Mouse (Mus musculus) monocyte, adult 5-6 weeks (primary cell): ENCODE measurements at regions not wholly inside any gene's neighbourhood (a gene's known extent, or its start where the extent isn't known, plus 50 kb on each side); places are given as distances from the start of the nearest gene placed in this dataset.

Experiments used
- ATAC-seq: fragments of 153-309, 156-312 bp; replicated peaks from 2 replicates; pipeline ENCODE4 v1.8.0; 2017; ENCODE audit warnings: mild to moderate bottlenecking; ENCODE audit not compliant: low TSS enrichment, insufficient number of reproducible peaks, severe bottlenecking, poor library complexity, low FRiP score

DNA sequence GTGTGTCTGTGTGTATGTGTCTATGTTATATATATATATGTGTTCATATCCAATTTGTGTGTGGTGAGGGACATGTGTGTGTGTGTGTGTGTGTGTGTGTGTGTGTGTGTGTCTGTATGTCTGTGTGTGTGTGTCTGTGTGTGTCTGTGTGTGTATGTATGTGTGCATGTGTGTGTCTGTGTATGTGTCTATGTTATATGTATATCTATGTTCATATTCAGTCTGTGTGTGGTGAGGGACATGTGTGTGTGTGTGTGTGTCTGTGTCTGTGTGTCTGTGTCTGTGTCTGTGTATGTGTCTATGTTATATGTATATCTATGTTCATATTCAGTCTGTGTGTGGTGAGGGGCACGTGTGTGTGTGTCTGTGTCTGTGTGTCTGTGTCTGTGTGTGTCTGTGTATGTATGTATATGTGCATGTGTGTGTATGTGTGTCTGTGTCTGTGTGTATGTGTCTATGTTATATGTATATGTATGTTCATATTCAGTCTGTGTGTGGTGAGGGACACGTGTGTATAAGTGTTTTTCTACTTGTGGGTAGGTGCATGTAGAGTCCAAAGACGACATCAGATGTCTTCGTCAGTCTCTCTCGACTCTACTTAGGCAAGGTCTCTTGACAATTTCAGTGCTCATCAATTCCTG, 370.5 kb upstream of the Slc7a11 start:
- no peak for ATAC-seq

DNA sequence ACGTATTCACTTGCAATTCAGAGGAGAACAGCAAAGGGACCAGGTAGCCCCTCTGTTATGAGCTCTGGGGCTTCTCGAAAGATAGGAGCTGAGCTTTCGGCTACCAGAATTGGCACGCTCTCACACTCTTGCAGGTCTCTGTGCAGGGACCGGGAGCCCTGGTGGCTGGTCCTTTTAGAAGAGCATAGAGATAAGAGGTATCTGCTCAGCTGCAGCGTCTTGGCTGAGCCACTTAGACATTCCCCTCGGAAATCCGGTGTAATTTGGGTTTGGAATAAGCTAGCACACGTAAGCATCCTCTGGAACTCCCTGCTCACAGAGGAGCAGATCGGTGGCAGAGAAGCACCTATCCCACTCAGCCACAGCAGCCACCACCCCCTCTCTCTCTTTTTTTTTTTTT, 372.3 kb upstream of the Slc7a11 start:
- ATAC-seq = no peak

DNA sequence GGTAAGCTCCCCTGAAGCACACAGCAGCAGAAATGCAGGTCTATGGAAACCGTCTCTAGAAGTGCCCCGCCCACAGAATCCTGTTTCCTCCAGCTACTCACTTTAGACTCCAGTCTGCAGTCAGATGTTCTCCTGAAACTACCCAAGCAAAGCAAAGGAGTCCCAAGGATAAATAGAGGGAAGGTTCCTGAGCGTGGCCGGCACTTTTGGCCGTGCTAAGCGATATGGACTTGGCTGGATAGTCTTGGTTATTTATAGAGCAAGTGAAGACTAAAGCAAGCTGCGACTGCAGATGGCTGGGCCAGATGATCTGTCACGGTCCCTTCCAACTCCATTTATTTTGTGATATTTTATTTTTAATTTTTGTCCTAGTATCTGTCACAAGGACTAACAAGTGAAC, 373.1 kb upstream of the Slc7a11 start:
- ATAC-seq = no peak

DNA sequence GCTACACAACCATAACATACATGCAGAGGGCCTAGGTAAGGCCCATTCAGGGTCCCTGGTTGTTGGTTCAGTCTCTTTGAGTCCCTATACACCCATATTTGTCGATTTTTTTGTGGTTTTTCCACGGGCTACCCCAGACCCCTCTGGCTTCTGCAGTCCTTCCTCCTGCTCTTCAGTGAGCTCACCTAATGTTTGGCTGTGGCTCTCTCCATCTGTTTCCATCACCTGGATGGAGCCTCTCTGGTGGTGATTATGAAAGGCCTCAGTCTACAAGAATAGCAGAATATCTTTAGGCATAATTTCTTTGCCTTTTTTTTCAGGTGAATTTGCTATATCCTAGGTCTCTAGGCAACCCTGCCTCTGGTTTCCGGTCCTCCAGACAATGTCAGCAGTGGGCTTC, 373.9 kb upstream of the Slc7a11 start:
- no peak for ATAC-seq

DNA sequence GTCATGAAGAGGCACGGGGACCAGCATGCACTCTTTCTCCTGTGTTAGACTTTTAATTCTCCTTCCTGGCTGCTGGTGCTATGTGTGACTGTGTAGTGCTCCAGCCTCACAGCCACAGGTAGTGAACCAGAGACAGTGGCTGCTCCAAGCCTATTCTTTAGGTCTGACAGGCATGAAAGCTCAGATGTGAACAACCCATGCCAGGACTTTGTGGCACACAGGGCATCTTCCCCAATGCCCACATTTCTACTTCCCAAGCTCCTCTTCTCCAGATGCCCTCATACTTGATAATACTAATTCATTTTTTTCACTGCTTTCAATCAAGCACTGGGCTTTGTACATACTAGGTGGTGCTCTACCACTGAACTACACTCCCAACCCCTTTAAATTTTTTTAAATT, 377.4 kb upstream of the Slc7a11 start:
- no peak for ATAC-seq

DNA sequence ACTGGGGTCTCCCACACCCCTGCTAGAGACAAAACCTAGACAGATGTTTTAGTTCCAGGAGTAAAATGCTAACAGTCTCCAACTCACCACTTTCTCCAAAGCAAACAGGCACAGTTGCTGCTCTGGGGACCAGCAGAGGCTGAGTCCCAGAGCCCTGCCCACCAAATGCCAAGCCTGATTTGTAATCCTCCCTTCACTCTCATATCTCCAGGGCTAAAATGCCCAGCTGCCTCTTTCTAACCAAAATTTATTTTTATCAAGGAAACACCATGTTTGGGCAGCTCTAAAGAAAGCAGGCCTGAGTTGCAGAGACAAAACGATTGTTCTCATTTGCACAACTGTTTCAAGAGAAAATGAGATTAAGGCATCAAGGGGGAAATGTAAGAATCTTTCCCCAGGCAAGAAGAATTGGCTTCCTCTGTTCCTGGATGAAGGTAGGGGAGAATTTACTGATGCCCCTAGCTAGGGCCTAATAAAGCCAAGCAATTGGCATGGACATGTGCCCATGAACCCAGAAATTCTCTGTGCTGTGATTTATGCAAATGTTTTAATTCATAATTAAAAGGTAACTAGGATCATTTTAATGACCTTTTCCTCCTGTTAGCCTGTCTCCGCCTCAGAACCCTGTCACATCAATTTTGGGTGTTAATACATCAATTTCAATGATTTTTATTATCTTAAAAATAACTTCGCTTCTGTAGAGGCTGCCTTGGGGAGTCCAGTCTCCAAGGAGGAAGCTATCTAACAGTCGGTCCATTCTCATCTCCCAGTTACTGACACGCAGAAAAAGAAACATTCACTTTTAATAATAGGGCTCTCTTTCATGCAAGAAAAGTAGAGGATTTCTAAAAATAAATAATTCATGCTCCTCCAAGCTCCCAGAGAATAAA, 382.4 kb upstream of the Slc7a11 start:
- ATAC-seq = no peak

DNA sequence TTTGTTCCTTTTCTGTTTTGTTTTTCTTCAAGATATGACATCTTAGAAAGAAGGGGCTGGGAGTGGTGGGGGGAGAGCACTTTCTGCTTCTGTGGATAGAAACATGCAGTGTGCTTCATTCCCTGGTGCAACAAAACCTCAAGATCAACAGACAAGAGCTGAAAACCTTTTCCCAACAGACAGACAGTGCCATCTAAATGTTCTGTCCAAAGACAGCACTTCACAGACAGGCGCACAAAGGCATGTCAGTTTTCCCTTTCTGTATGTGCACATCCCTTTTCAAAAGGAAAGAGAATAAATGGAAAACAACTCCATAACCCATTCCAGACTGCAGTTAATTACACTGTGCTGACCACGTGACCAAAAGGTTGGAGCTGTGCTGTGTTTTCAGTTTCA, 383.0 kb upstream of the Slc7a11 start:
- ATAC-seq = no peak

DNA sequence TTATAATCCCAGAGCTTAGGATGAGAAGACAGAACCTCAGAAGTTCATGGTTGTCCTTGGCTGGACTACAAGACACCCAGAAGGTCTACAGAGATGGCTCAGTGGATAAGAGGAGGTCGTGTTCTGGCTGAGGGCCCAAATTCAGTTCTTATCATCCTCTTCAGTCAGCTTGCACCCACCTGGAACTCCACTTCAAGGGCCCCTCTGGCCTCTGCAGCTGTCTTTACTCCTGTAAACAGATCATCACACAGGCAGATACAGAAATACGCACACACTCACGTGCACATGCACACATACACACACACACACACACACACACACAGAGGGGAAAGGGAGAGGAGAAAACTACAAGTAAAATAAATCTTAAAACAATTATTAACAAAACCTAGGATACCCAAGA, 385.8 kb upstream of the Slc7a11 start:
- ATAC-seq = no peak

DNA sequence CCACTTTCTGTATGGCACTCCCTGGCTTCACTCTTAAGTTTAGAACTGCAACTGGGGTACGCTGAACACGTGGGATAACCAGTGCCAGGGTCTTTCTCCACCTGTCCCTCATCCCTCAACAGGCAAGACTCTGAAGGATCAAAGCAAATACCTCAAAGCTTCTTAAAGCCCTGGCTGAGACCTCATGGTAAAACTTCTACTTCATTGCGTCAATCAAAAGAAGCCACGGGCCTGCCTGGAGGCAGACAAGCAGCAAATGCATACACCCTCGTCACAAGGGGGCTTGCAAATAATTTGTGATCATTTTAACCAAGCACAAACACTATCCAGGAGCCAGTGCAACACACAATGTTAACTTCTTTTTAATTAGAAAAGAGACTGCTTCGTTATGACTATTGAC, 387.0 kb upstream of the Slc7a11 start:
- no peak for ATAC-seq

DNA sequence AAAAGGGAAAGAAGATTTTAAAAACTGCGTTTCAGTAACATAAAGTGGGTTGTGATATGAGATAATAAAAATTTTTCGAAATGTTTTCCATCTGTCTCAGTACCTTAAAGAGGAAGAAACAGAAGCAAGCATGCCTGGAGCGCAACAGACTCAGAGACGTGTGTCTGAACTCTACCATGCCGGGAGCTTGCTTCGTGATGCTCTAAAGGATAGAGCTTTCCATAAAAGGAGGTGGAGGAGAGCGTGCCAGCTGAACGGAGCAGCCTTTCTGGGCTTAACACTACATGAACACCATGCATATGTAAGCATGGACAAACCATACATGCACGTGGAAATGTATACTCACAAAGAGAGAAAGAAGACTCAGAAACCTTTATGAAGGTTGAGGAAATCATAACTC, 387.5 kb upstream of the Slc7a11 start:
- no peak for ATAC-seq

DNA sequence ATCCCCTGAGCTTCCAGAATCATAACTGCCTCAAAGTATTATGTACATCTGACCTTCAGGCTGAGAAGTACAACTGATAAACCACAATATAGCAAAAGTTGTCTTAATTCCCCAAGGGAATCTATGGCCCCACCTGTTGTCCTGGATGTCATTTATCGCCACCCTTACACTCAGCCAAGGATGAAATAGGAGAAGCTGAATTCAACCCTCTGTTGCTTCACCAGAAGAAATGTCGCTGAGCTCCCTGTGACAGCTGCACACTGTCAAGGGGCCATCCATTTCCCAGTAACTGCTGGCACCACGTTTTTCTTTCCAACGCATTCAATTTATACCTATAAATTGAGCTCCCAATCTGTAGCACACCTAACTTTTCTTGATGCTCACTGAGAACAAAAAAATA, 382.0 kb upstream of the Noct start:
- ATAC-seq = no peak

DNA sequence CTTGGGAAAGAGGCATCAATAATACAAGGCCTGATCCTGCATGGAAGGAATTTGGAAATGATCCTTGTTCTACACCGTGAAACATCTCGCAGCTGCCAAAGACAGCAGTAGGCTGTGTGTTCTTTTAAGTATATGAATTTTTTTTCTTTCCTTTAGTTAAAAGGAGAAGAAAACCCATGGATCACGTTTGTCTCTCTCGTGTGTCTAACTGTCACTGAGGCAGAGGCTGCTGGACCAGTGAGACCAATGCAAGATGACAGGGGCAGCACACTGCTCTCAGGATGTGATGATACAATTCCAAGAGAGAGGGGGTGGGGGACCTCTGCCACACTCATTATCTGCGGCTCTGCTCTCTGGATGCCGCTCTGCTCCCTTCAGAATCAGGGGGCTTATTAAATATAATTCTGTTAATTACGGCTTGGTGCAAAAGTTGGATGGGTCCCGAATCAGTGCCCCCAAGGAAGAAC, 379.4 kb upstream of the Noct start:
- ATAC-seq = no peak

DNA sequence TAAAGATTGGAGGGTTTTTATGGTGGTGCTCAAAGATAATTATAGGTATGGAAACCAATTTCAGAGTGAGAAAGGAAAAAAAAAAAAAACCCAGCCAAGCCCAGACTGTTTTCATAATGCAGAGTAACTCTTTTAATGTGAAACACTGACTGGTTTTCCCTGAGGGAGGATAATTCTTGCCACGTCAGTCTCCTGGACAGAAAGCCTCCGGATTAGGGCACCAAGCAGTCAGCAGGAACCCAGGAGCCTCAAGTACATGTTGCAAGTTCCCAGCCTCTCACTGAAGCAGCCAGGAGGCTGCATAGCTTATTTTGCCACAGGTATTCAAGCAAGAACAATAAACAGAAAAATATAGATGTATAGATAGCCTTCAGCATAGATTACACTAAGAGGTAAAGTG, 378.9 kb upstream of the Noct start:
- ATAC-seq = no peak

DNA sequence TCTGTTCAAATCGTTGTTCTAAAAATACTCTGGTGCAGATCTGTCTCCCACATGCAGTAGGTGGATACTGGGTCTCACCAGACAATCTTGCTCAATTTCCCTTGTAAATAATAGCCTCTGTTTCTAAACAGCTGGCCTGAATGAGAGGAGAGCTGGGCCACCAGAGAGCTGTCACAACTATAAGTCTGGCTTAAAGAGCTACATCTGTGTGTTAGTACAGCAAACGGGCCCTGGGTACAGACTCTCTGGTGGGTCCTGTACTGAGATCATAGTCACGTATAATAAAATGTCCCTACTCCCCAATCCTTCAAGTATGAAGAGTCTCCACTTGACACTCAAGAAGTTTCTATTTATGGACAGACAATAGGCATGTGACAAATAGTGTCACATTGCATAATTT, 375.7 kb upstream of the Noct start:
- ATAC-seq = no peak

DNA sequence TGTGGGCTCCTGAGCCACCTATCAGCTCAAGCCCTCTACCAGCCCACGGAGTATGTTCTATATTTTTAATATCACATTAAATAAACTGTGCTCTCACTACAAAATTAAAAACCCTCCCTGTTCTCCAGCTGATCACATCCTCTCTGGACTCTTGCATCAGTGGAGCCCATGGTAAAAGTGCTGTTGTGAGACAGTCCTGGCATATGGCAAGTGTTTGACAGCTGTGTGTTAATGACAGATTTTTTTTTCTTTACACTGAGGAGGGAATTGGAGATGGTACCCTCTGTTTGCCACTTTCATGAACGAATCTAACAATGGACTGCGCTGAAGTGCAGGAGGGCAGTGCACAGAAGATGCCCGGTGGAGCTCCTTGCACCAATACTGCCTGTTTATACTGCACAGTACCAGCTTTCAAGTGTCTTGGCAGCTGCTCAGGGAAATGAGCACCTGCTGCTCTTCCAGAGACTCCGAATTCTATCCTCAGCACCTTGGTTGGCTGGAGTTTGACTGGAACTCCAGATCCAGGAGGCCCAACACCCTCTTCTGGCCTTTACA, 373.1 kb upstream of the Noct start:
- ATAC-seq = no peak

DNA sequence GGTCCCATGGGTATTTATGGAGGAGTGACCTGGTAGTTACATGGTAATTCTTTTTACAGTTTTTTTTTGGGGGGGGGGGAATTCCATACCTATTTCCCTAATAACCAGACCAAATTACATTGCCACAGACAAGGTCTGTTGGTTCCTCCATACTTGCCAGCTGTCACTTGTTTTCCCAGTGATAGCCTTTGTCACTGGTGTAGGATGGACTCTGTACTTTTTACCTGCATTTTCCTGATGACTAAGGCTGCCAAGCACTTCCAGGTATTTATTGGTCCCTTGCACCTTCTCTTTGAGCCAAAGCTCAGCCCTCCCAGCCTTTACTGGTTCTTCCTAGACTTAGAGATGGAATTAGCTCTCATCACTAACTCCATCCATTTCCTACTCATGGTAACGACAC, 357.1 kb upstream of the Noct start:
- ATAC-seq = no peak

DNA sequence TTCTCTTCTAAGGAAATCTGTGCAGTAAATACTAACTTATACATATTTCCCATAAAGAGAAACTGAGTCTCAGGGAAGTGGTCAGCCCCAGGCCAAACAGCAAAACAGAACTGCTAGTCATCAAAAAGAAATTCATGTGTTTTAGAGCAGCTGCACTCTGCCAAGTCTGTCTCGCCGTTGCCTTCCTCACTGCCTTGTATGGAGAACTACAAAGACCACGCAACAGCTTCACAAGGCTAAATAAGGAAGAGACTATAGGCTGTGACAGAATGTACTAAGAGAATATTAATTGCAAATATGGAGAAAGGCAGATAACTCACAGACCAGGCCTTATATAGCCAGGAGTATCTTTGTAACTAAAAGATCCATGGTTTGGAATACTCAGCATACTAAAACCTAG, 355.0 kb upstream of the Noct start:
- ATAC-seq = no peak

DNA sequence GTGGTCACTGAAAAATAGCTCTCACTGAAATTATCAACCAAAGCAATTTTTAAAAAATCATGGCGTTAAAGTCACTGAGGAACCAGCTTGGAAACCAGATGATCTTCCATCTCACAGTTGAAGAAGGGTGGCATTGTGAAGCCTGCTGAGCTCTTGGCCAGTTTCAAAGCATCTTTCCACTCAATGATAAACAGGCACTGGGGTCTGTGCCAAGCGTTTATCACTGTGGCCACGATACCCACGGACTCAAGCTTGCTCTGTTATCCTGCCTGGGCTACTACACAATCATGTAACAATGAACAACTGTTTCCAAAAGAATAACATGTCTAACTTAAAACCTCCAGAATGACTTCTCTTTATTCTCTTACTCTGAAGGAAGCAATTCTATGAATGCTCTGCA, 345.2 kb upstream of the Noct start:
- no peak for ATAC-seq

DNA sequence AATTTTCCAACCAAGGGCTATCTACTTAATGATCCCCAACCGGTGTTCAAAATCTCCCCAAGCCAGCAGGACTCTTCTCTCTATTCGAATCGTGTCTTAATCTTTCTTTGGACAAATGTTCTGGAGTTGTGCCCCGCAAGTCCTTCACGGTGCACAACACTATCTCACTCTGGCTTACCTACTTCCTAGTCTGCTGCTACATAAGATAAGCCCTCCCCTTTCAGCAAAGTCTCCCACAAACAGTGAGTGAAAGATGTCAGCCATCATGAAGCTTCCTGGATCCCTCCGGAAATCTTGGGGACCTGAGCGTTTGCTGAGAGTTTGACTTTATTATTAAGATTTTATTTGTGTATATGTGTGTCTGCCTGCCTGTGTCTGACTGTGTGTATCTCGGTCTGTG, 344.7 kb upstream of the Noct start:
- no peak for ATAC-seq
